Mouse (Mus musculus) liver, adult 2 months (tissue): Measurements from ENCODE around the gene Dnal1. TPM values are rescaled to one million over a fixed set of nuclear protein-coding genes. Genes with fewer than 3 reads are reported as not detected.
"Not testable (repeated sequence)": the region's sequence is repeated elsewhere in the genome, so short reads cannot be mapped to it uniquely, and the experiment has no call there.

Source experiments
- DNase-seq: peaks from one replicate; pipeline ENCODE4 v3.0.0-alpha.2; 2011; ENCODE audit warnings: low read depth, low spot score; ENCODE audit errors: extremely low read depth
- H3K27ac ChIP-seq: fragments of 200-500 bp; replicated peaks from 2 replicates; pipeline ENCODE4 v1.5.1; 2012; ENCODE audit warnings: low read depth, mild to moderate bottlenecking, control low read depth, inconsistent platforms, low read length; ENCODE audit not compliant: insufficient read depth
- H3K27me3 ChIP-seq: fragments of 200-500 bp; 2 replicates; pipeline ENCODE4 v1.6.1; 2012; ENCODE audit warnings: mild to moderate bottlenecking, moderate library complexity, low read length, inconsistent platforms; ENCODE audit not compliant: control insufficient read depth, insufficient read depth
- H3K36me3 ChIP-seq: fragments of 200-500 bp; 2 replicates; pipeline ENCODE4 v1.6.1; 2012; ENCODE audit warnings: low read length, inconsistent platforms; ENCODE audit not compliant: control insufficient read depth, insufficient read depth
- H3K4me1 ChIP-seq: fragments of 200-500 bp; 2 replicates; pipeline ENCODE4 v1.6.1; 2011; ENCODE audit warnings: low read length; ENCODE audit not compliant: control insufficient read depth, insufficient read depth
- H3K4me3 ChIP-seq: fragments of 200-500 bp; 2 replicates; pipeline ENCODE4 v1.5.1; 2011; ENCODE audit warnings: low read depth, mild to moderate bottlenecking, control low read depth, low read length, moderate library complexity; ENCODE audit not compliant: insufficient read depth
- H3K79me2 ChIP-seq: fragments of 200-500 bp; 2 replicates; pipeline ENCODE4 v1.6.1; 2012; ENCODE audit warnings: inconsistent platforms, mild to moderate bottlenecking, low read length, moderate library complexity; ENCODE audit not compliant: control insufficient read depth, insufficient read depth
- H3K9ac ChIP-seq: fragments of 200-500 bp; 2 replicates; pipeline ENCODE4 v1.6.1; 2012; ENCODE audit warnings: low read depth, mild to moderate bottlenecking, control low read depth, inconsistent platforms, low read length
- CTCF ChIP-seq: fragments of 200-500 bp; IDR thresholded peaks from 2 replicates; pipeline ENCODE4 v1.5.1; 2011; ENCODE audit warnings: low read depth, low read length, control low read depth
- POLR2A ChIP-seq: fragments of 200-500 bp; IDR thresholded peaks from 2 replicates; pipeline ENCODE4 v1.6.1; 2011; ENCODE audit warnings: low read length, control low read depth; ENCODE audit not compliant: insufficient read depth; ENCODE audit errors: extremely low read depth
- WGBS: fragments of 180-500 bp; shearing (Covaris S2); methylation state at CpG from one replicate; pipeline ENCODE4 v1.1.7; 2018; 5-methylcytosine and 5-hydroxymethylcytosine counted together
- polyA plus RNA-seq: library from polyadenylated mRNA; depleted of rRNA; stranded (reverse); fragments of >200 nt; gene quantifications from 2 replicates; pipeline ENCODE4 v1.2.3, GENCODE M21; 2012; rRNA removed
- total RNA-seq: library from RNA; depleted of rRNA; stranded (reverse); fragments of >200 nt; gene quantifications from 2 replicates; pipeline ENCODE4 v1.2.3, GENCODE M21; 2014; rRNA removed

The Dnal1 gene
- total RNA-seq (0.40 and 0.46 TPM in 2 replicates), polyA plus RNA-seq (0.29 and 0.38 TPM in 2 replicates)

DNA sequence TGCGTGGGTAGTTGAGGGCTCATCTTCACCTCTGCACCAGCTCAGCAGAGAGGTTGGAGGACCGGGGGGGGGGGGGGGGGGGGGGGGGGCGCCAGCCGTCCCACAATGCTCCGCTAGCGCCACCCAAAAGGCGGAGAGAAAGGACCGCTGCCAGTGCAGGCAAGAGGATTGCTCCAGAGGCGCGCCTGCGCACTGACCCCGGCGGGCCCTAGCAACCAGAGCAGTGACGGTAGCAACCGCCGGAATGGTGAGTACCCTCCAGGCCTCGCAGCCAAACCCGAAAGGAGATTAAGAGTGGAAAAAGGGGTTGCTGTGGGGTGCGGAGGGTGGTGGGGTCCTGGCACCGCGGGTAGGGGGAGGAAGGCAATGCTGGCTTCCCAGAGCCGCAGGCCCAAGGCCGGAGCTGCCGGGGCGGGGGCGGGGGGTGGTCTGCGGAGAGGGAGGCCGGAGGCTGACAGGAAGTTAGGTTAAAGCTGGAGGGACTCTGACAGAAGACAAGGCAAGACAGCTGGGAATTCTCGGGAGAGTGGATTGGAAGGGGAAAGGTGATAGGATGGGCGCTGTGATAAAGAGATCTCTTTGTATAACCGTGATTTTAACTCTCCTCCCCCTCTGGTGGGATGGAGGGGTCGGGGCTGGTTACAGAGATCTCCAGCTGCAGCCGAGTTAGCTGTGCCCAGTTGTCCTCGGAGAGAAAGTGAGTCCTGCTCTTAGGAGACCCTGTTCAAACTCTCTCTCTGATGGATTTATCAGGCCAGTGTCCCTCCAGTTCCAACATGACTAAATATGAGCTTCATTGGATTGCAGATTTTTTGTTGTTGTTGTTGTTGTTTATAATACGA, at the start of gene Dnal1:
TSS of gene Dnal1 (plus strand) at position 214 of the 842 bp plus-strand sequence.
- DNase-seq: peak; percentile 75
- Histone ChIP-seq H3K9ac (peak within 1 kb of the TSS; percentile 61), H3K4me1 (peaks cover 2% of the 10 kb centered on the region; the same call in 1 of the 2 replicates), H3K27me3 (no peaks in the 10 kb centered on the region), H3K36me3 (no peaks in the 10 kb centered on the region), H3K4me3 (peak within 1 kb of the TSS; percentile 75), H3K27ac (no peak within 1 kb of the TSS), H3K79me2 (no peaks in the 10 kb centered on the region)
- WGBS: 4% methylated on average over 32 of the region's 35 CpGs
- TF ChIP-seq POLR2A (no peak), CTCF (no peak)

DNA sequence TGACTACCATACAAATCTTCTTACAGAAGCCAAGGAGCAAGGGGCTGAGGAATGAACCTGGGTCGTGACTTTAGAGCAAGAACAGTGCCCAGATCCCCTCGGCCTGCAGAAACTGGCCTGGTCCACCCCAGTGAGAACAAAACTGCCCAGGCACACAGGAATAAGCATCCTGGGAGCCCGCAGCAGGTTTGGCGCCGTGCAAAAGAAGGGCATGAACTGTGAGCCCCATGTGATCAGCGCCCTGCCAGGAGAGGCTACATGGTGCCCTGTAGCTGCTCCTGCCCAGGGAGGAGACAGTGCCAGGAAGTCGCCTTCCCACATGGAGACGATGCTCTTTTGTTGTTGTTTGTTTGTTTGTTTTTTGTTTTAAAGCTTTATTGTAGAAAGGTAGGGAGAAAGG, 49.5 kb upstream of the Dnal1 start:
- Histone ChIP-seq H3K27me3 (0 out of 2 replicates have a peak, but pooled peaks cover 3% of the 10 kb centered on the region), H3K27ac (no peak overlapping the region), H3K36me3 (no peaks in the 10 kb centered on the region), H3K79me2 (no peaks in the 10 kb centered on the region), H3K9ac (no peak overlapping the region), H3K4me1 (peaks cover 11% of the 10 kb centered on the region), H3K4me3 (no peak overlapping the region)
- TF ChIP-seq CTCF (no peak), POLR2A (no peak)
- peak; percentile 73 for DNase-seq
- WGBS: 56% methylated on average over 8 of the region's 8 CpGs

DNA sequence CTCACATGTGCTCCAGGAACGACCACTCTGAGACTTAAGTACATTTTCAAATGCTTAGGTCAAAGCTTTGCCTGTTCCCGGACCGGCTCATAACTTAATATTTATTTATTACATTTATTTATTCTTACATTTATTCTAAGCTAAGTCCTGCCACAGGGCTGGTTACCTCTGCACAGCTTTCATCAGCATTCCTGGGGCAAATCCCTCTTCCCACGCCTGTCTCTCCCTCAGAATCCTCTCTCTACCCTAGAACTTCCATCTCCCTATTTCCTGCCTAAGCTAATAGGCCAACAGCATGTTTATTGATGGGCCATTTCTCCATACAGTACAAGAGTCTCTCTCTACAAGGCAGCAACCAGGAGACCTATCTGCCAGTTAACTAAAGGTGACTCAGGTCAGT, 46.4 kb upstream of the Dnal1 start:
- Histone ChIP-seq H3K4me3 (no peak overlapping the region), H3K27me3 (0 out of 2 replicates have a peak, but pooled peaks cover 3% of the 10 kb centered on the region), H3K27ac (no peak overlapping the region), H3K4me1 (peaks cover 11% of the 10 kb centered on the region), H3K36me3 (no peaks in the 10 kb centered on the region), H3K9ac (no peak overlapping the region), H3K79me2 (no peaks in the 10 kb centered on the region)
- no peak for TF ChIP-seq CTCF
- no peak for TF ChIP-seq POLR2A
- DNase-seq: no peak
- 92% methylated on average over 4 of the region's 4 CpGs for WGBS

DNA sequence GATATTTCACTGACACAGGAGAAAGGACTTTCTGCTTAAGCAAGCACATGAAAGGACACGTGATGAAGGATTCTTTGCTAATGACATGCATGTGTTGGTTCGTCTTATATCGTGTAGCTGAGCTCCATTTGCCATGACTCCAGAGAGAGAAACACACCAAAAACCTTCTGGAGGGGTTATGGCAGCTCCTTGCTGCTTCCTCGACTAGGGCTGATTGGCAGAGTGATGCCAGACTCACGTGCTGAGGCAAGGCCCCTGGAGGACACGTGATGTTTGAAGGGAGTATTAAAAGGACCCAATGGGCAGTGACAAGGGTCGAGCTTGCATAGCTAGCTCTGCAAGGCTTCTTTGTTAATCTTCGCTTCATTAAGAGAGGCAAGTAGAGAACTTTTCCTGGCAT, 45.9 kb upstream of the Dnal1 start:
- no peak overlapping the region for H3K9ac ChIP-seq
- 77% methylated on average over 8 of the region's 8 CpGs for WGBS
- TF ChIP-seq POLR2A: no peak
- no peaks in the 10 kb centered on the region for H3K79me2 ChIP-seq
- peaks cover 11% of the 10 kb centered on the region for H3K4me1 ChIP-seq
- no peak for DNase-seq
- H3K27ac ChIP-seq: no peak overlapping the region
- no peak overlapping the region for H3K4me3 ChIP-seq
- no peaks in the 10 kb centered on the region for H3K36me3 ChIP-seq
- H3K27me3 ChIP-seq: 0 out of 2 replicates have a peak, but pooled peaks cover 3% of the 10 kb centered on the region

DNA sequence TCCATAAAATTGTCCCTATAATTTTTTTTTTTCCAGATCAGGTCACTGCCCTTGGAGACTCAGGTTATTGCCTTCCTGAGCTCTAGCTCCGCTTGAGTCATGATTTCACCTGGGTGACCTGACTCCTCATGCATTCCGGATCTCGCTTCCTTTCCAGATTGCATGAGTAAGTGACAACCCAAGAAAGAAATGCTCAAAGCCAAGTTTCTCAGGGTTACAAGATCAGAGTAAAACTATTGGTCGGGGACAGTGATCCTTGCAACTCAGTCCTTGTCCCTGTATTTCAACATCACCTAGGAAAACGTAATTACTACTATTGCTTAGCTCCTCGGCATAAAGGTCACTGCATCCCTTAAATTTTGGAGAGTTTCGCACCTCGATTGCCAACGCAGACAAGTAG, 45.2 kb upstream of the Dnal1 start, which contains the start of gene Acot5:
TSS of gene Acot5 (plus strand) at position 340 of the 400 bp plus-strand sequence.
- Histone ChIP-seq H3K27ac (no peak within 1 kb of the TSS), H3K9ac (no peak within 1 kb of the TSS), H3K36me3 (no peaks in the 10 kb centered on the region), H3K79me2 (no peaks in the 10 kb centered on the region), H3K4me3 (peak within 1 kb of the TSS; percentile 28; the same call in 1 of the 2 replicates), H3K27me3 (0 out of 2 replicates have a peak, but pooled peaks cover 3% of the 10 kb centered on the region), H3K4me1 (peaks cover 11% of the 10 kb centered on the region)
- DNase-seq: peak; percentile 76
- 13% methylated on average over 9 of the region's 9 CpGs for WGBS
- no peak for TF ChIP-seq POLR2A
- no peak for TF ChIP-seq CTCF

DNA sequence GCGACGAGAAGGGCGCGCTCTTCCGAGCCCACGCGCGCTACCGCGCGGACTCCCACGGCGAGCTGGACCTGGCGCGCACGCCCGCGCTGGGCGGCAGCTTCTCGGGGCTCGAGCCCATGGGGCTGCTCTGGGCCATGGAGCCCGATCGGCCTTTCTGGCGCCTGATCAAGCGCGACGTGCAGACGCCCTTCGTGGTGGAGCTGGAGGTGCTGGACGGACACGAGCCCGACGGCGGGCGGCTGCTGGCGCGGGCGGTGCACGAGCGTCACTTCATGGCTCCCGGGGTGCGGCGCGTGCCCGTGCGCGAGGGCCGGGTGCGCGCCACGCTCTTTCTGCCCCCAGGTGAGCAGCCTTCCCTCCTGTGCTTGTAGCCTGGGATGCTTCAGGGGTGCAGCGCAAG, 44.6 kb upstream of the Dnal1 start:
- not testable (repeated sequence) for H3K27ac ChIP-seq, H3K27me3 ChIP-seq, H3K9ac ChIP-seq, H3K36me3 ChIP-seq, H3K79me2 ChIP-seq, DNase-seq
- Histone ChIP-seq H3K4me3 (peak overlapping the region; percentile 28; the same call in 1 of the 2 replicates), H3K4me1 (peaks cover 11% of the 10 kb centered on the region)
- 3% methylated on average over 50 of the region's 52 CpGs for WGBS
